Comparison of ENCODE assay signal across 9 mouse cellular contexts in genomic region chr4:147432443-147432790, GRCm38 (mm10). TPM values are rescaled to one million over a fixed set of nuclear protein-coding genes. Genes with fewer than 3 reads are reported as not detected.
A peak's percentile ranks its signal among the peaks of the same experiment; 100 is the strongest.
DNase-seq lines count a peak whose midpoint lies in the region; ATAC-seq and TF ChIP-seq lines count a peak whose summit lies in the region.
"Had no signal": no experiment of that assay in that cellular context is flagged by ENCODE, and none has a peak within 500 bp of the region (broad histone marks: within the 10 kb centered on the region; RNA-seq: fewer than 3 reads in every experiment).

No protein-coding gene starts in this region.

- no peaks in the 10 kb centered on the region for H3K36me3 ChIP-seq in liver, adult 2 months (ENCODE audit: control insufficient read depth, insufficient read depth, low read length)
- H3K36me3 ChIP-seq in forebrain, embryonic 11.5 days (ENCODE audit: control insufficient read depth, insufficient read depth, low read length) = no peaks in the 10 kb centered on the region
- H3K36me3 ChIP-seq in neural tube, embryonic 13.5 days = no peaks in the 10 kb centered on the region

- no peaks in the 10 kb centered on the region for H3K27me3 ChIP-seq in liver, adult 2 months (ENCODE audit: control insufficient read depth, insufficient read depth, low read length)
- H3K27me3 ChIP-seq in forebrain, embryonic 11.5 days (ENCODE audit: control insufficient read depth, insufficient read depth, low read length) = no peaks in the 10 kb centered on the region
- H3K27me3 ChIP-seq in neural tube, embryonic 13.5 days = no peaks in the 10 kb centered on the region
- H3K27me3 ChIP-seq: Patski had no signal

- no peak overlapping the region for H3K9ac ChIP-seq in liver, adult 2 months (ENCODE audit: low read depth, low read length)
- H3K9ac ChIP-seq in forebrain, embryonic 11.5 days (ENCODE audit: low read length) = no peak overlapping the region
- no peak overlapping the region for H3K9ac ChIP-seq in neural tube, embryonic 13.5 days

- 88% methylated on average over 1 of the region's 1 CpGs for WGBS in liver, adult 2 months
- 90% methylated on average over 1 of the region's 1 CpGs for WGBS in forebrain, embryonic 11.5 days
- 88% methylated on average over 1 of the region's 1 CpGs for WGBS in neural tube, embryonic 13.5 days

- peak; percentile 40 for DNase-seq in liver, adult 2 months (ENCODE audit: extremely low read depth, low read depth, low spot score)
- DNase-seq in liver = no peak
- no peak for DNase-seq in forebrain, embryonic 11.5 days (ENCODE audit: low spot score)
- no peak for DNase-seq in thymus, postnatal 36 days
- no peak for DNase-seq in ovary, postnatal 10 days (ENCODE audit: low spot score)
- DNase-seq: heart, postnatal 4 days had no signal

- peaks cover 16% of the 10 kb centered on the region for H3K9me3 ChIP-seq in forebrain, embryonic 11.5 days (ENCODE audit: control insufficient read depth, low read length)
- peaks cover 47% of the 10 kb centered on the region for H3K9me3 ChIP-seq in neural tube, embryonic 13.5 days

- ATAC-seq in forebrain, embryonic 11.5 days (replicated peaks; ENCODE audit: low FRiP score) = peak; percentile 22; the same call in 1 of the 2 replicates
- peak; percentile 4 for ATAC-seq in inflammation-experienced regulatory T-cells, adult 6 months
- ATAC-seq in neural tube, embryonic 13.5 days (ENCODE audit: low read depth) = 0 out of 2 replicates have a peak, but pooled peaks have one; percentile 12
- ATAC-seq: Patski had no signal

- H3K4me1 ChIP-seq in liver, adult 2 months (ENCODE audit: control insufficient read depth, insufficient read depth, low read length) = peaks cover 2% of the 10 kb centered on the region; the same call in 1 of the 2 replicates
- H3K4me1 ChIP-seq in forebrain, embryonic 11.5 days (replicated peaks; ENCODE audit: control insufficient read depth, insufficient read depth, low read length) = no peaks in the 10 kb centered on the region
- H3K4me1 ChIP-seq in neural tube, embryonic 13.5 days (replicated peaks) = no peaks in the 10 kb centered on the region

- TF ChIP-seq CTCF in liver, adult 2 months (IDR thresholded peaks at IDR 0.05; ENCODE audit: low read depth, low read length) = no peak

- no peak overlapping the region for H3K4me3 ChIP-seq in liver, adult 2 months (ENCODE audit: insufficient read depth, low read depth, low read length)
- no peak overlapping the region for H3K4me3 ChIP-seq in forebrain, embryonic 11.5 days (ENCODE audit: low read depth, low read length)
- H3K4me3 ChIP-seq in neural tube, embryonic 13.5 days = no peak overlapping the region

- H3K79me2 ChIP-seq in liver, adult 2 months (ENCODE audit: control insufficient read depth, insufficient read depth, low read length) = no peaks in the 10 kb centered on the region

- no peak overlapping the region for H3K4me2 ChIP-seq in forebrain, embryonic 11.5 days (ENCODE audit: low read depth, low read length, severe bottlenecking)
- H3K4me2 ChIP-seq in neural tube, embryonic 13.5 days = no peak overlapping the region

- TF ChIP-seq POLR2A in liver, adult 2 months (IDR thresholded peaks at IDR 0.05; ENCODE audit: extremely low read depth, insufficient read depth, low read length) = no peak

- H3K27ac ChIP-seq in liver, adult 2 months (replicated peaks; ENCODE audit: insufficient read depth, low read depth, low read length) = no peak overlapping the region
- no peak overlapping the region for H3K27ac ChIP-seq in forebrain, embryonic 11.5 days (ENCODE audit: low read depth, low read length)
- H3K27ac ChIP-seq in neural tube, embryonic 13.5 days (replicated peaks) = no peak overlapping the region

RNA-seq across cellular contexts. Expression of gene Zfp982, which starts 59.8 kb away (rescaled TPM):
- 1.3 and 3.1 TPM in 2 replicates for total RNA-seq in liver, adult 2 months (2014; rRNA removed)
- 0.07 and 0.13 TPM in 2 replicates for polyA plus RNA-seq in liver, adult 2 months (2012; rRNA removed)
- 8.7 and 10.6 TPM in 2 replicates for polyA plus RNA-seq in forebrain, embryonic 11.5 days (2014; fragmentation: Nextera tagmentation; extraction: Ambion mirVana)
- under 1 TPM in 1 of 3 experiments, not detected in 2; 0.42 TPM for polyA plus RNA-seq in inflammation-experienced regulatory T-cells, adult 6 months (2017; shearing (Covaris generic))
- polyA plus RNA-seq in neural tube, embryonic 13.5 days (2015; fragmentation: Nextera tagmentation; extraction: Ambion mirVana) = 4.2 and 4.8 TPM in 2 replicates
- polyA plus RNA-seq: Patski had no signal
